Mouse (Mus musculus) G1E (cell line): ENCODE data around the gene Cd101. TPM values are rescaled to one million over a fixed set of nuclear protein-coding genes. Genes with fewer than 3 reads are reported as not detected.

Experiments used
- ATAC-seq: 2 replicates; pipeline ENCODE4 v1.8.0; 2016; ENCODE audit warnings: mild to moderate bottlenecking; ENCODE audit not compliant: insufficient number of reproducible peaks, poor library complexity, low FRiP score, severe bottlenecking; ENCODE audit errors: extremely low read depth
- DNase-seq: peaks from one replicate; pipeline ENCODE4 v3.0.0; 2012; ENCODE audit warnings: low spot score
- H3K27me3 ChIP-seq: 2 replicates; pipeline ENCODE4 v1.6.1; 2012; ENCODE audit warnings: mild to moderate bottlenecking, low read length, inconsistent platforms; ENCODE audit not compliant: insufficient read depth
- H3K36me3 ChIP-seq: replicated peaks from 2 replicates; pipeline ENCODE3; 2012; ENCODE audit warnings: mild to moderate bottlenecking, inconsistent platforms
- H3K4me1 ChIP-seq: 2 replicates; pipeline ENCODE4 v1.6.1; 2012; ENCODE audit warnings: low read depth, low read length, inconsistent platforms, mixed read lengths; ENCODE audit not compliant: insufficient read depth
- H3K4me3 ChIP-seq: 2 replicates; pipeline ENCODE4 v1.5.1; 2012; ENCODE audit warnings: low read depth, mild to moderate bottlenecking, inconsistent platforms, low read length, moderate library complexity, mixed read lengths
- H3K9me3 ChIP-seq: replicated peaks from 2 replicates; pipeline ENCODE4 v1.6.1; 2012; ENCODE audit warnings: inconsistent platforms
- CTCF ChIP-seq: IDR thresholded peaks from 2 replicates; pipeline ENCODE4 v1.5.1; 2012; ENCODE audit warnings: low read depth, low read length, inconsistent platforms, mixed read lengths
- GATA1 ChIP-seq: IDR thresholded peaks from 2 replicates; pipeline ENCODE4 v1.6.1; 2012; ENCODE audit warnings: borderline replicate concordance, low read length, inconsistent platforms, mixed read lengths
- GATA2 ChIP-seq: IDR thresholded peaks from 2 replicates; pipeline ENCODE4 v1.6.1; 2012; ENCODE audit warnings: low read depth, low read length, inconsistent platforms, borderline replicate concordance
- POLR2AphosphoS5 ChIP-seq: IDR thresholded peaks from 2 replicates; pipeline ENCODE4 v1.6.1; 2012; ENCODE audit warnings: low read depth, low read length, inconsistent platforms; ENCODE audit not compliant: insufficient replicate concordance
- TAL1 ChIP-seq: conservative IDR thresholded peaks from 2 replicates; pipeline ENCODE4 v1.6.1; 2012; ENCODE audit warnings: low read depth, low read length, inconsistent platforms, mixed read lengths
- polyA plus RNA-seq: library from polyadenylated mRNA; stranded (reverse); fragments of >175 nt; gene quantifications from 2 replicates; pipeline ENCODE4 v1.2.3, GENCODE M21; 2012
- total RNA-seq, 2 experiments: library from RNA; stranded (forward) in 1 of 2; stranded (reverse) in 1 of 2; fragments of 200-1000 nt in 1 of 2; fragments of >200 nt in 1 of 2; fragmentation: Nextera tagmentation in 1 of 2; gene quantifications; 2 replicates each; pipeline ENCODE4 v1.2.3; 2014 to 2017

Cd101 gene
- total and polyA plus RNA-seq, 3 experiments = 0.05 TPM; not detected in 2

DNA sequence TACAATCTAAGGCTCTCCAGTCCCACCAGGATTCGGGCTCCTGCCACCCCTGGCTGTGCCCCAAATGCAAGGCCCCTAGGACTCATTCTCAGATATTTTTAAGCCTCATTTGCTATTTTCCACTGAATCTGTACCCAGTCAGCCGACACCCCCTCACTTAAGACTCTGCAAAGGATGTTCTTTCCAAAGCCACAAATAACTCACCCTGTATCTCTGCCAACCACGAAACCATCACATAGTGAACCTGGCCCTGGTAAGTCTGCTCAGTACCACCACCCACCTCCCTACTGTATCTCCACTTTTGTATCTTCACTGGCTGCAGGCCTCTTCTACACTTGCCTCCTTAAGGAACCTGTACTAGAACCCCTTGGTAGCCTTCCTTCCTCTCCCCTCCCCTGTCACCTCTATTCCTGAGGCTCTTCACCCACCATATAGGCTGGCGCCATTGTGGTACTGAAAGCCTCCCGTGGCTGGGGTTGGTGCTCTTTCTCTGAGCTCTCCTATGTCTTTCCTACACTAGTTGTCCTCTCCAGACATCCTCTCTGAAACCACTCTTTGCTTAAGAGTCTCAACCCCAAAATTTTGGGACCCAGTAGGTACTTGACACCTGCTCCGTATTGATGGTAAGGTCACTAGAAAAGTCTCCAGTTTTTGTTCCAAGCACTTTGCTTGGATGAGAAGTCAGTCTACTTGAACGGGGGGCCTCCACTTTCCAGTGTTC lies 32.7 kb upstream of the Cd101 start:
- DNase-seq (no peak), ATAC-seq (no peak)
- H3K9me3 ChIP-seq = no peaks in the 10 kb centered on the region
- H3K27me3 ChIP-seq = peaks cover 5% of the 10 kb centered on the region; the same call in 1 of the 2 replicates
- H3K36me3 ChIP-seq = no peaks in the 10 kb centered on the region
- no peak for TF ChIP-seq POLR2AphosphoS5
- TF ChIP-seq CTCF = no peak
- no peak for TF ChIP-seq GATA2
- no peak for TF ChIP-seq TAL1
- TF ChIP-seq GATA1 = no peak
- H3K4me3 ChIP-seq = no peak overlapping the region
- H3K4me1 ChIP-seq = no peaks in the 10 kb centered on the region

- Histone ChIP-seq H3K4me3 (no peak overlapping the region), H3K27me3 (no peaks in the 10 kb centered on the region), H3K4me1 (no peaks in the 10 kb centered on the region), H3K9me3 (no peaks in the 10 kb centered on the region), H3K36me3 (no peaks in the 10 kb centered on the region)
- no peak for DNase-seq
- no peak for ATAC-seq
- TF ChIP-seq POLR2AphosphoS5 (no peak), TAL1 (no peak), GATA2 (no peak), CTCF (no peak), GATA1 (no peak)
Observed at GRCm38 (mm10) chr3:101059214-101059613, 29.9 kb upstream of the Cd101 start.

- H3K27me3 ChIP-seq = no peaks in the 10 kb centered on the region
- H3K9me3 ChIP-seq = no peaks in the 10 kb centered on the region
- TF ChIP-seq POLR2AphosphoS5 (no peak), GATA1 (no peak), TAL1 (no peak), GATA2 (no peak)
- no peak overlapping the region for H3K4me3 ChIP-seq
- no peak for ATAC-seq
- no peaks in the 10 kb centered on the region for H3K36me3 ChIP-seq
- DNase-seq = no peak
- H3K4me1 ChIP-seq = no peaks in the 10 kb centered on the region
Observed at GRCm38 (mm10) chr3:101058203-101058602, 28.8 kb upstream of the Cd101 start.

GRCm38 (mm10) chr3:101055216-101055615 lies 25.9 kb upstream of the Cd101 start:
- no peak overlapping the region for H3K4me3 ChIP-seq
- H3K9me3 ChIP-seq = no peaks in the 10 kb centered on the region
- no peaks in the 10 kb centered on the region for H3K36me3 ChIP-seq
- no peaks in the 10 kb centered on the region for H3K4me1 ChIP-seq
- TF ChIP-seq POLR2AphosphoS5 (no peak), GATA1 (no peak), GATA2 (no peak), TAL1 (no peak), CTCF (no peak)
- ATAC-seq (no peak), DNase-seq (no peak)
- no peaks in the 10 kb centered on the region; the same call in 1 of the 2 replicates for H3K27me3 ChIP-seq

- no peak overlapping the region for H3K4me3 ChIP-seq
- no peaks in the 10 kb centered on the region for H3K9me3 ChIP-seq
- no peak for ATAC-seq
- no peak for DNase-seq
- H3K4me1 ChIP-seq = no peaks in the 10 kb centered on the region
- no peaks in the 10 kb centered on the region for H3K36me3 ChIP-seq
- TF ChIP-seq CTCF (no peak), POLR2AphosphoS5 (no peak)
- peaks cover 9% of the 10 kb centered on the region for H3K27me3 ChIP-seq
Observed at GRCm38 (mm10) chr3:101051601-101052000, 22.2 kb upstream of the Cd101 start.

DNA sequence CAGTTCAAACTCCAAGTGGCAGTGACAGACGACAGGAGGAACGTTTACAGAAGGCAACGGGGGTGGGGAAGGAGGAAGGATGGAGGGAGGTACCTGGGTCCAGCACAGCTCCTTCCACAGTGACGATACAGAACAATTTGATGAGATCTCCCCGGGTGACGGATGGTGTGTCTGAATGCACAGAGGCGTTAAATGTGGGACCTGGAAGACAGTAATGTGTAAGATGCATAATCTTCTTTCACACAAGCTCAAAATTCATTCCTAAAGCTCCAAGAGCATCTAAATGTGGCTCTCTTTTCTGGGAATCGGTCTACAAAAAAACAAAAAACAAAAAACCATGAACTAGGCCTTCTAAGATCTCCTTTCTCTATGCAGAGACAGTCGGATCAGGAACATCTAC lies 20.6 kb upstream of the Cd101 start:
- no peak for TF ChIP-seq GATA2
- no peak for TF ChIP-seq TAL1
- TF ChIP-seq GATA1 = no peak
- no peak for TF ChIP-seq CTCF
- no peak for TF ChIP-seq POLR2AphosphoS5
- no peaks in the 10 kb centered on the region for H3K9me3 ChIP-seq
- ATAC-seq = no peak

GRCm38 (mm10) chr3:101048781-101049180 lies 19.4 kb upstream of the Cd101 start:
- no peaks in the 10 kb centered on the region for H3K36me3 ChIP-seq
- DNase-seq = no peak
- ATAC-seq = no peak
- no peak overlapping the region for H3K4me3 ChIP-seq
- no peak for TF ChIP-seq TAL1
- no peak for TF ChIP-seq GATA2
- no peak for TF ChIP-seq POLR2AphosphoS5
- no peak for TF ChIP-seq CTCF
- TF ChIP-seq GATA1 = no peak
- H3K27me3 ChIP-seq = peaks cover 9% of the 10 kb centered on the region
- H3K9me3 ChIP-seq = no peaks in the 10 kb centered on the region
- H3K4me1 ChIP-seq = no peaks in the 10 kb centered on the region

More for the DNA sequence above, 20.6 kb upstream of the Cd101 start:
- Histone ChIP-seq H3K4me3 (no peak overlapping the region), H3K27me3 (peaks cover 9% of the 10 kb centered on the region), H3K36me3 (no peaks in the 10 kb centered on the region), H3K4me1 (no peaks in the 10 kb centered on the region)
- DNase-seq = no peak
